Mouse (Mus musculus): ENCODE results near the gene Zw10. TPM values are rescaled to one million over a fixed set of nuclear protein-coding genes. Genes with fewer than 3 reads are reported as not detected.

The Zw10 gene
- polyA plus RNA-seq, 1 experiment from 2014 or later: 28.3 TPM

Other genes starting within 250 kb of the Zw10 start
- gene Zbtb16, start 219.4 kb upstream of the Zw10 start, polyA plus RNA-seq (2016; fragmentation: Nextera tagmentation; extraction: Ambion mirVana): 0.85 and 1.00 TPM in 2 replicates
- 0.24 and 0.33 TPM in 2 replicates for gene Htr3a, start 144.5 kb upstream of the Zw10 start, polyA plus RNA-seq (2016; fragmentation: Nextera tagmentation; extraction: Ambion mirVana)
- gene Htr3b, start 90.6 kb upstream of the Zw10 start, polyA plus RNA-seq (2016; fragmentation: Nextera tagmentation; extraction: Ambion mirVana): not detected in 2 replicates
- 133 and 144 TPM in 2 replicates for gene Usp28, start 70.2 kb upstream of the Zw10 start, polyA plus RNA-seq (2016; fragmentation: Nextera tagmentation; extraction: Ambion mirVana)
- gene Tmprss5, start 25.6 kb downstream of the Zw10 start, polyA plus RNA-seq (2016; fragmentation: Nextera tagmentation; extraction: Ambion mirVana): 0.12 and 0.18 TPM in 2 replicates
- not detected in 2 replicates for gene Gm4894, start 194.9 kb downstream of the Zw10 start, polyA plus RNA-seq (2016; fragmentation: Nextera tagmentation; extraction: Ambion mirVana)